Mouse (Mus musculus): ENCODE data around the gene Samd10.

Gene Samd10

DNA sequence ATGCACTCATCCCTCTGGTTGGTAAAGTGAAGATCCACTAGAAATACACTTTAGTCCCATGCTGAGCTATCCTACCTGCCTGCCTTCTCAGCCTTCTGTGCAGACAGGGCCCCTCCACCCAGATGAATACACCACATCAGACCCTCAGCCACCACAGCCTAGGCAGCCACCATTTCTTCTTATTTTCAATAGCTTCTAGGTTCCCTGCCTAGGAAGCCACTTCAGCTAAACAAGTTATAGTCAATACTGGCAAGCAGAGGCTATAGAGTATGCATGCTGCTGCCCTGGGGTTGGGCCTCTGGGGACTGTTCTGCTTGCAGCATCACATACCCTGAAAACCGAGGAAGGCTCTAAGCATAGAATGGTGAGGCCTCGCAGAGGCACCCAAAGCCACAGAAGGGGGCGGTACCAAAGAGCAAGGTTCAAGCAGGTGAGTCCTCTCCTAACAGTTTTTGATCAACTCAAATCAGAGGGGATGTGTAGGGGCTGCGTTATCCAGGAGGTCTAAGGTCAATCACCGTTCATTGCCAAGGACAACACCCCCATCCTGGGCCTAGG is 7.4 kb downstream of the Samd10 start, which contains the start of gene Prpf6:
Gene Prpf6 (plus strand): TSS at position 341 of the 558 bp plus-strand sequence.
- no peak for DNase-seq

GRCm38 (mm10) chr2:181590471-181590870 is 8.5 kb downstream of the Samd10 start:
- DNase-seq = no peak

DNA sequence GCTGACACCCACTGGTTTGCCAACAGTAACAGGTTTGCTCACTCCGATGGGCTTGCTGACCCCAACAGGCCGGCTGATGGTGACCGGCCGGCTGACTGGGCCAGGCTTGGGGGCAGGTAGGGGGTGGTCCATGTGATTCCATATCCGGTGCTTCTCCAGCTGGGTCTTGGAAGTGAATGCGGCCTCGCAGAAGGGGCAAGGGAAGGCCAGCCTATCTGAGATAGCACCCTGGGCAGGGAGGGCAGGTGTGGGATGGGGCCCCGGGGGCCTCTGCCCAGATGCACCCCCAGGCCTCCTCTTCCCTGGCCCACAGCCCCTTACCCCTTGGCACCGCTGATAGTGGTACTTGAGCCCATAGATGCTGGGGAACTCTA is 9.3 kb downstream of the Samd10 start:
- no peak for DNase-seq

- DNase-seq = no peak
Measured at GRCm38 (mm10) chr2:181589011-181589731, 9.8 kb downstream of the Samd10 start.

GRCm38 (mm10) chr2:181588229-181588780 is 10.7 kb downstream of the Samd10 start:
- DNase-seq = no peak

DNA sequence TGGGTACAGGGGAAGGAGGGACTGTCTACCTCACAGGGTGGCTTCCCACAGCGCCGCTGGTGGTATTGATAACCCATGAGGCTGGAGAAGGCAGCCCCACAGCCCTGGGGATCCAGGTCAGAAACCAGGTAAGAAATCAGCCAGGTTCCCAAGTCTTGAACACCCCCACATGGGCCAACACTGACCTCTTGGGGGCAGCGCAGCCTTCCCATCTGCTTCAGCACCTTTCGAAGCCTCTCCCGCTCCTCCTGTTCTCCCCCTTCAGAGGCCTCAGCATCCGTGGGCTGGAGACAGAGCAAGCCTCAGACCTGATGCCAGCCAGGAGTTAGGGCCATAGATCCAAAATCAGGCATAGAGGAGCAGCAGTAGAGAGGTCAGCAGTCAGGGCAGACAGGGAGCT is 11.2 kb downstream of the Samd10 start:
- DNase-seq = no peak

DNA sequence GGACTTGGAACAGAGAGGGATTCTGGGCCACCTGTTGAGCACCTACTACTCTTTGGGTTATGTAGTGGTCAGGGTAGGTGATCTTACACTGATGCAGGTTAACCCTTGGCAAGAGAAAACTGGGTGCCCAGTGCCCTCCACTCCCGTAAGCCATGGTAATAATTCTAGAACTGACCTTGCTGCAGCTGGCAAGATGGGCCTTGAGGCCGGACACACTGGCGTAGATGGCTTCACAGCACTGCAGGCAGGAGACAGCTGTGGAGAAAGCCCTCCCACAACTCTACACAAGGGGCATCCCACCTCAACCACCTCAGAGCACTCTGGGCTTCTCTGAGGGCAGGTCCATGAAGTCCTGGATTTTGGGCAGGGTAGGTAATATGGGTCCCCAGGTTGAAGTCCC is 12.9 kb downstream of the Samd10 start:
- DNase-seq = no peak

DNA sequence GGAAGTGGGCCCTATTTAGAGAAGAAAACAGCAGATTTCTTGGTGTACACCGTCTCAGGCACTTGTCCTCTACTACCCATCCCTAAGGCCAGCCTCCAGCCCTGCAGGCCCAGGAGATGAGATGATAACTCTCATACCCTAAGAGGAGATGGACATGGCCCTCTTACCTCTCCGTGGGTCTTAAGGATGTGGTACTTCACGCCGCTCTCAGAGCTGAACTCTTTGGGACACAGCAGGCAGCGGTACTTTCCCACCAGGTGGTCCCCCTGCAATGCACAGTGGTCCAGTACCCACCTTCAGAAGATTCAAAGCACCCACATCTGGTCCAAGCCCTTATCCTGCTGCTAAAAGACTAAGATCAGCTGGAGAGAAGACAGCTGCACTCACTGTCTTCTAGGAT is 13.5 kb downstream of the Samd10 start:
- DNase-seq = no peak

DNA sequence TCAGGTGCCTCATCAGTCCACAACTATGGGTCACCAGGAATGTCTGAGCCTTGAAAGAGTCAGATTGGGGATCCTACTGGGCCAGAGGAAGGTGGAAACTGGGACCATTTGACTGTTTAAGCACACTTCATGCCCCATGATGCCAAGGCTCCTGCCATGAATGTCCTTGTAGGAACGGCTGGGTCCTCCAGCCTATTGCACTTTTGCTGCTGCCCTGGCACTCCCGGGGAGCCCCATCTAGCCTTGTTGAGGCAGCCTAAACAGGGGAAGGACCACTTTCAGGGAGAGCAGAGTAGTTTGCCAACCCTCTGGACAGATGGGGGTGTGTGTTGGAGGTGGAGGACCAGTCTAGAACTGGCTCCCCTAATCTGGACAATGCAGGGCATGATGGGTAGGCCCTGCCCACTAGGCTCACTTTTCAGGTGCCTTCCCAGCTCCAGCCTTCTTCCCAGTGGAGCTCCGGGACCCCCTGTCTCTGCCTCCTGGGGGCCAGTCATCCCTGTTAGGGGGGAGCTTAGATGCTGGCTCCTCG is 14.5 kb downstream of the Samd10 start, which contains the start of gene Uckl1:
Gene Uckl1 (minus strand): TSS at position 482 of the 532 bp plus-strand sequence.
- DNase-seq = no peak

DNA sequence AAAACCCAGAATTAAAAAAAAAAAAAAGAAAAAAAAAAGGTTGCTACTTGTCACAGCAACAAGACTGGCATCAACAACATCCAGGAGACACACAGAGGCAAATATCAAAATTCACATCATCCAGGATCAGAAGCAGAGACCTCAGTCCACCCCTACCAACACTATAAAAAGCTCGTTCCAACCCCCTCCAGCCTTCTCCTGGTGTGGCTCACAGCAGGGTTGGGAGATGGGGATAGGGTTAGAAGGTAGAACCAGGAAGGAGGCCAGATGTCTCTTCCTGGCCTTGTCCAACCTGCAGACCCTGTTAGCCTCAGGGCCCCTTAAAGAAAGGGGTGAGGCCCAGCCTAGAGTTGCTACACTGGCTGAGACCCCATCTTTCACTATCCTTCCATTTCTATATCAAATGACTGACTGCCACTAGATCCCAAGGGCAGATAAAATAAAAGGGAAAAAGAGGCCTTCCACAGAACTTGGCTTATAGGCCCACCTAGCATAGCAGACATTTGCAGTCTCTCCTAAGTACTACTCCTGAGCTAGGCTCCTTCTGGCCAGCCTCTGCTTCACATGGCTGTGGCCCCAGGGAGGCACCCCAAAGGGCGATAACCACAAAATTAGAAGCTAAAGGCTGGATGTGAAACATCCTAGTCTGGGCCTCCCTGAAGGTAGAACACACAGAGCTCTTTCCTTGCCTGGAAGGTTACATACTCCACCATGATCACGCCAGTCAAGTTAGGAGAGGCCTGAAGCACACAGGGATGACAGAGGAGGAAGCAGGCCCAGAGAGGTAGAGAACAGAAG is 15.4 kb downstream of the Samd10 start:
- no peak for DNase-seq

DNA sequence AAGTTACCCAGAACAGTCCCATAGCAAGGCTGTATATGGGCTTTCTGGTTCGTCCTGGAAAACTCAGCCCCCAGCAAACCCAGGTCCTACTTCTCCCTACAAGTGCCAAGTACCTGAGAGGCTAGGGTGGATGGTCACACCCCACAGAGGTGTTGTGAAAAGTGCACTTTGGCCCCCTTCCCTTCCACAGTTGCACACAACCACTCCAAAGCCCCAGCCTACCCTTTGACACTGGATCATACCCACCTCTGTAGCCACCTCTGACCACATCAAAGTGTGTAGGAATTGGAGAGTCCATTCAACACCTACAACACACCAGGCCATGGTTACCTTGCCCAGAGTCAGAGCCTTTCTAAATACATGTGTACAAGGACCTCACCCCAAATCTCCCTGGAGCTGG is 16.1 kb downstream of the Samd10 start:
- DNase-seq = no peak

GRCm38 (mm10) chr2:181582358-181582757 is 16.7 kb downstream of the Samd10 start:
- DNase-seq = no peak

- DNase-seq = peak; percentile 88
Measured at GRCm38 (mm10) chr2:181581402-181582120, 17.5 kb downstream of the Samd10 start.

DNA sequence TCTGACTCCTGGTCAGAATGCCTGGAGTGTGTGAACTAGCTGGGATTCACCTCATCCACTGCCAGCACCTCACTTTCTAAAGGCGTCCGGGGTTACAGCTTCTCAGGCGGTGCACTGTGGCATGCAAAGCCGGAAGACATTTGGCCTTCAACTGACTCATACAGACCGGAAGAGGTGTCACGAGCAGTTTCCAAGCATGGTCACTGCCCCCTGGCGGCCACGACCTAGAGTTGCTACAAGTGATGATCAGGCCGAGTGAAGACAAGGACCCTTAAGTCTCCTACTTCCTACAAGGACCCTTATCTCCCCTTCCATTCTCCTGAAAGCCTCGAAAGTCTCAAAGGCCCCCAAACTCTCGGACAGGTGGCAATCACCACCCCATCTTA is 18.0 kb downstream of the Samd10 start:
- peak; percentile 71 for DNase-seq

GRCm38 (mm10) chr2:181580131-181580772 is 18.8 kb downstream of the Samd10 start:
- DNase-seq = no peak

DNA sequence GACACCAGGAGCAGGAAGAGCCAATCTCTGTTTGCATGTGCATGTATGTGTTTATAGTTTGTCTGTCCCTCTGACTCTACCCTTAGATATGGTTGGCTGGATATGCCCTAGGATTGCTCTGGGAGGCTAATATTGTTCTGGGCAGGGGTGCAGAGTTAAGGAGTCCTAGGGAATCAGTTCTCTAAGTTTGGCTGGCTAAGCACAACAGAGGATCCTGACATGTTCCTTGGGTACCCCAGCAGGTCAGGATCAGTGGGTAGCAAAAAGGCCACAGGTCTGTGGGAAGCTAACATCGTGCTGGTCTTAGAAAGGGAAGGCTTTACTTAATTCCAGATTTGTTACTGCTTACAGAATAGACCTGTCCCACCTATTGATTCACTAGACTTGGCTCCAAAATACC is 19.3 kb downstream of the Samd10 start:
- no peak for DNase-seq

GRCm38 (mm10) chr2:181578790-181579618 is 20.0 kb downstream of the Samd10 start:
- no peak for DNase-seq

- no peak for DNase-seq
Measured at GRCm38 (mm10) chr2:181577981-181578581, 20.9 kb downstream of the Samd10 start.

DNA sequence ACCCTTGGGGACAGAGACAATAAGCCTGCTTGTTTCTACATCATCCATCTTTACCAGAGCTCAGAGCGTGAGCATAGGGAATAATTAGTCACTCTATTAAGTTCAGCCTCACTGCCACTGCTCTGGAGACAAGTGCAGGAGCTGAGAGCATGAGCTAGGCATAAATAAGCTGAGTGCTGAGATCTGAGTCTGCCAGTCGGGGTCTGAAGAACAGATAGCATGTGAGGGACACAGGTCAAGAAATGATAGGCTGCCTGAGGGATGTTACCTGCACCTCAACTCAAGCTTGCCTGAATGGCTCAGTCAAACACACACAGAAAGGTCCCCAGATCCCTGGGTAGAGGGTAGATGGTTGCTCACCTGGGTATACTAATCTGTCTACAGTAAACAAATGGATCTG is 21.9 kb downstream of the Samd10 start:
- no peak for DNase-seq

DNA sequence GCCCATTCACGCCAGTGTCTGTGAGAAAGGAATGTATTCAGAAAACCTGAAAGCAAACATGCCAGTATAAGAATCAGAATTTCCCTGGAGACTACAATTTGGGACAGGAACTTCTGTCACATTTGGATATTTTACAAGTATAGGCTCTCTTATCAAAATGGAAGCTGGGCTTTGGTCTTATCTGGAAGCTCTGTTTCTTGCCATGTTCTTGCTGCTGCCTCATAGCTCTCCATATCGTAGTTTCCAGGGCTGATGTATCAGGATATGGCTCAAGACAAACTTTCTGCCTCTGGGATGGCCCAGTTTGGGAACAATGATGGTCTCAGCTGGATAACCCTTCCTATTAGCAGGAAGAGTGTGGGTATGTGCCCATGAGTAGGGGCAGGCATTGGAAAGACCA is 22.4 kb downstream of the Samd10 start:
- no peak for DNase-seq
